Comparison of ENCODE assay signal across 13 mouse cellular contexts in the genomic region with DNA sequence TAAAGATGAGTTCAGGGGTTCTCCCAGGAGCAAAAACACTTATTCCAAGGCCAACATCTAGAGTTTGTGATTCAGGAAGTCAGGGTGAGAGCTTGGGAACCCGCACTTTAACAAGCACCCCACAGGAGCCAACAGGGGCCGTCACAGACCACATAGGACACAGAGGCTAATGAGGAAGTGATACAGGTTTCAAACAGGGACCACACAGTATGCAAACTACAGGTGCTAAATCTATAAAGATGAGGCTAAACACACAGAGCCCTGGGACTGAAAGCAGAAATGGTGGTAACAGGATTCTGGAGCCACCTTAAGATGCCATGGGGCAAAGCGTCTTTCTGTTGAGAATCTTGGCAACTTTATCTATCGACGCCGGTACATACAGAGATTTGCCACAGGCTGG. TPM values are rescaled to one million over a fixed set of nuclear protein-coding genes. Genes with fewer than 3 reads are reported as not detected.
DNase-seq lines count a peak whose midpoint lies in the region; ATAC-seq lines count a peak whose summit lies in the region.
"Had no signal": no experiment of that assay in that cellular context is flagged by ENCODE, and none has a peak within 500 bp of the region (broad histone marks: within the 10 kb centered on the region; RNA-seq: fewer than 3 reads in every experiment).

No protein-coding gene starts in this region.

- H3K9ac ChIP-seq in neural tube, embryonic 12.5 days, result no peak overlapping the region
- H3K9ac ChIP-seq in midbrain, embryonic 13.5 days (replicated peaks), result no peak overlapping the region
- no peak overlapping the region for H3K9ac ChIP-seq in kidney, embryonic 15.5 days
- H3K9ac ChIP-seq: liver, embryonic 12.5 days had no signal

- no peak for DNase-seq in neural tube, embryonic 10.5 days (ENCODE audit: extremely low spot score, low spot score)
- peak; percentile 71 for DNase-seq in splenic B cell, adult 2 months (ENCODE audit: low read depth, low spot score)
- no peak for DNase-seq in urinary bladder, postnatal 14 days (ENCODE audit: low spot score)
- no peak for DNase-seq in cerebellum, postnatal 10 days
- DNase-seq: cerebellum, postnatal 25 days; heart, adult 2 months; heart, postnatal 14 days; kidney, adult 2 months had no signal

- no peak overlapping the region for H3K4me3 ChIP-seq in neural tube, embryonic 12.5 days
- no peak overlapping the region for H3K4me3 ChIP-seq in midbrain, embryonic 13.5 days (replicated peaks)
- no peak overlapping the region for H3K4me3 ChIP-seq in kidney, embryonic 15.5 days (replicated peaks)
- H3K4me3 ChIP-seq: heart, adult 2 months; liver, embryonic 12.5 days had no signal

- 93% methylated on average over 6 of the region's 6 CpGs for WGBS in neural tube, embryonic 12.5 days
- 88% methylated on average over 6 of the region's 6 CpGs for WGBS in midbrain, embryonic 13.5 days
- WGBS in kidney, embryonic 15.5 days, result 88% methylated on average over 6 of the region's 6 CpGs

- H3K4me1 ChIP-seq in neural tube, embryonic 12.5 days, result peaks cover 51% of the 10 kb centered on the region
- H3K4me1 ChIP-seq in midbrain, embryonic 13.5 days (replicated peaks), result peaks cover 59% of the 10 kb centered on the region
- peaks cover 50% of the 10 kb centered on the region for H3K4me1 ChIP-seq in kidney, embryonic 15.5 days
- H3K4me1 ChIP-seq: liver, embryonic 12.5 days had no signal

- H3K4me2 ChIP-seq in neural tube, embryonic 12.5 days (replicated peaks), result no peak overlapping the region
- no peak overlapping the region for H3K4me2 ChIP-seq in midbrain, embryonic 13.5 days (replicated peaks)
- no peak overlapping the region for H3K4me2 ChIP-seq in kidney, embryonic 15.5 days
- H3K4me2 ChIP-seq: liver, embryonic 12.5 days had no signal

- no peaks in the 10 kb centered on the region for H3K27me3 ChIP-seq in neural tube, embryonic 12.5 days (replicated peaks)
- H3K27me3 ChIP-seq in midbrain, embryonic 13.5 days, result 0 out of 2 replicates have a peak, but pooled peaks cover 5% of the 10 kb centered on the region
- no peaks in the 10 kb centered on the region for H3K27me3 ChIP-seq in splenic B cell, adult 2 months (ENCODE audit: control insufficient read depth, insufficient read depth, low read length, poor library complexity, severe bottlenecking)
- no peaks in the 10 kb centered on the region for H3K27me3 ChIP-seq in kidney, embryonic 15.5 days
- H3K27me3 ChIP-seq: liver, embryonic 12.5 days had no signal

- peak overlapping the region; percentile 6; the same call in 1 of the 2 replicates for H3K27ac ChIP-seq in neural tube, embryonic 12.5 days
- peak overlapping the region; percentile 77 for H3K27ac ChIP-seq in midbrain, embryonic 13.5 days
- H3K27ac ChIP-seq in kidney, embryonic 15.5 days, result no peak overlapping the region
- H3K27ac ChIP-seq: heart, adult 2 months; liver, embryonic 12.5 days had no signal

- no peaks in the 10 kb centered on the region for H3K9me3 ChIP-seq in neural tube, embryonic 12.5 days
- no peaks in the 10 kb centered on the region for H3K9me3 ChIP-seq in midbrain, embryonic 13.5 days
- no peaks in the 10 kb centered on the region for H3K9me3 ChIP-seq in kidney, embryonic 15.5 days (replicated peaks)
- H3K9me3 ChIP-seq: liver, embryonic 12.5 days had no signal

- no peaks in the 10 kb centered on the region for H3K36me3 ChIP-seq in neural tube, embryonic 12.5 days
- H3K36me3 ChIP-seq in midbrain, embryonic 13.5 days, result no peaks in the 10 kb centered on the region
- no peaks in the 10 kb centered on the region for H3K36me3 ChIP-seq in splenic B cell, adult 2 months (ENCODE audit: control insufficient read depth, insufficient read depth, low read length, poor library complexity, severe bottlenecking)
- H3K36me3 ChIP-seq in kidney, embryonic 15.5 days, result no peaks in the 10 kb centered on the region
- H3K36me3 ChIP-seq: liver, embryonic 12.5 days had no signal

- no peak for ATAC-seq in neural tube, embryonic 12.5 days (ENCODE audit: low FRiP score, low read depth)
- peak; percentile 27 to 74; a peak in 2 of 4 replicates for ATAC-seq in hematopoietic stem cell, adult 5-6 weeks (replicated peaks in 1 of 2; ENCODE audit: insufficient read depth in 1 of 2, low FRiP score in 2 of 2, low TSS enrichment in 1 of 2, low read depth in 1 of 2, poor library complexity in 2 of 2, severe bottlenecking in 2 of 2)
- no peak for ATAC-seq in midbrain, embryonic 13.5 days
- ATAC-seq in kidney, embryonic 15.5 days (replicated peaks; ENCODE audit: low FRiP score), result no peak
- ATAC-seq: liver, embryonic 12.5 days had no signal

RNA-seq across cellular contexts. Expression of a gene that starts 27.2 kb away (rescaled TPM):
- polyA plus RNA-seq in neural tube, embryonic 12.5 days (2016; fragmentation: Nextera tagmentation; extraction: Ambion mirVana), result 41.6 and 45.1 TPM in 2 replicates
- total RNA-seq in hematopoietic stem cell, adult 5-6 weeks (2017), result 1.9 and 2.1 TPM in 2 replicates
- 28.4 and 34.7 TPM in 2 replicates for polyA plus RNA-seq in midbrain, embryonic 13.5 days (2015; fragmentation: Nextera tagmentation; extraction: Ambion mirVana)
- polyA plus RNA-seq in kidney, embryonic 15.5 days (2015; fragmentation: Nextera tagmentation; extraction: Ambion mirVana), result 16.8 and 19.1 TPM in 2 replicates

Comparison
In these comparisons a context has a peak if more than half of its experiments do, and no peak if none do; other contexts are left out.
1. ATAC-seq: peak in hematopoietic stem cell, adult 5-6 weeks (2 of 2); none in neural tube, embryonic 12.5 days (single experiment), midbrain, embryonic 13.5 days (single experiment) and kidney, embryonic 15.5 days (single experiment).